Mouse (Mus musculus) right cerebral cortex, postnatal 10 days (tissue): ENCODE results near the gene Trim30a.
"Not testable (repeated sequence)": the region's sequence is repeated elsewhere in the genome, so short reads cannot be mapped to it uniquely, and the experiment has no call there.

ENCODE experiments used
- DNase-seq, 2 experiments: peaks; one replicate each; pipeline ENCODE4 v3.0.0; 2021; ENCODE audit warnings: low spot score in 2 of 2

Trim30a gene

DNA sequence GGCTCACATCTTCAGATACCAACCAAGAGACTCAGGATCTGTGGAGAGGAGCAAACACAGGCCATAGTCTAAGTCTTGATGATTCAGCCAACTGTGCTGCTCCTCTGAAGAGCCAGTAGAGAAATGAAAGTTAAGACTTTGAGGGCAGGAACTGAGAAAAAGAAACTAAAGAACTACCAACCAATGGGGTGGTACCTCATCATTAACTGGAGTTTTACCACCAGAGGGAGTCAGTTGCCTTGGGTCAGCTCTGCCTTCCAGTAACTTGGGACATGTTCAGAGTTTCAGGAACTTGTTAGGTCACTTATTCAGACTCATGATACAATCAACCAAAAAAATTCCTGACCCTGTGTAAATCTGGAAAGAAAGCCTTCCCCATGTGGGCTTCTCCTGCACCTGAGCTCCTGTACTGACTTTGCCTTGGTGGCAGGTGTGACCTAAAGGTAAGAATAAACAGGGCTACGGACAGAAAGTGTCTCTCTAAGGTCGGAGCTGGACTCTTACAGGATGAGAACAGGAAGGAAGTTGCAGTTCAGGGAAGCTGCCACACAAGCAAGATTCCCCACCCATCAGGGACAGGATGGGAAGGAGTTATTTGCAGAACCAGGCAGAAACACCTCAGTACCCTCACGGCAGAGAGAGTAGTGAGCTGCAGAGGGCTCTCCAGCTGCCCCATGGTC lies at the start of gene Trim30a:
Gene Trim30a, minus strand, starts transcription at position 129 of the 680 bp plus-strand sequence.
- DNase-seq = no peak

DNA sequence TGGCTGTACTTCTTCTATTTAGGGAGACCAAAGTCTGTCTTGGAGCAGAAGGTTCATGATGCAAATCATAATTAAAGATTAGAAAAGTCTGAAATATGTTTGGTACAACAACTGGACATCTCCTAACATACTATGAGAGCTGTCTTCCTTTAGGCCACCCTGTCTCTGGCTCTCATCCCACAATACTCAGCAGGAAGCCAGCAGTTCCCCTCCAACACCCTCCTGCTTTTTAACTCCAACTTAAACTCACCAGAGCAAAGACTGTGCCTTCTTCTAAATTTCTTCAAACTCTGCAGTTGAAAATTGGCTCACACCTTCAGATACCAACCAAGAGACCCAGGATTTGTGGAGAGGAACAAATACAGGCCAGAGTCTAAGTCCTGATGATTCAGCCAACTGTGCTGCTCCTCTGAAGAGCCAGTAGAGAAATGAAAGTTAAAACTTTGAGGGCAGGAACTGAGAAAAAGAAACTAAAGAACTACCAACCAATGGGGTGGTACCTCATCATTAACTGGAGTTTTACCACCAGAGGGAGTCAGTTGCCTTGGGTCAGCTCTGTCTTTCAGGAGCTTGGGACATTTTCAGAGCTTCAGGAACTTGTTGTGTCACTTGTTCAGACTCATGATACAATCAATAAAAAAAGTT lies 42.5 kb upstream of the Trim30a start, which contains the start of gene Trim30d:
Gene Trim30d, minus strand, starts transcription at position 429 of the 645 bp plus-strand sequence.
- not testable (repeated sequence) for DNase-seq

DNA sequence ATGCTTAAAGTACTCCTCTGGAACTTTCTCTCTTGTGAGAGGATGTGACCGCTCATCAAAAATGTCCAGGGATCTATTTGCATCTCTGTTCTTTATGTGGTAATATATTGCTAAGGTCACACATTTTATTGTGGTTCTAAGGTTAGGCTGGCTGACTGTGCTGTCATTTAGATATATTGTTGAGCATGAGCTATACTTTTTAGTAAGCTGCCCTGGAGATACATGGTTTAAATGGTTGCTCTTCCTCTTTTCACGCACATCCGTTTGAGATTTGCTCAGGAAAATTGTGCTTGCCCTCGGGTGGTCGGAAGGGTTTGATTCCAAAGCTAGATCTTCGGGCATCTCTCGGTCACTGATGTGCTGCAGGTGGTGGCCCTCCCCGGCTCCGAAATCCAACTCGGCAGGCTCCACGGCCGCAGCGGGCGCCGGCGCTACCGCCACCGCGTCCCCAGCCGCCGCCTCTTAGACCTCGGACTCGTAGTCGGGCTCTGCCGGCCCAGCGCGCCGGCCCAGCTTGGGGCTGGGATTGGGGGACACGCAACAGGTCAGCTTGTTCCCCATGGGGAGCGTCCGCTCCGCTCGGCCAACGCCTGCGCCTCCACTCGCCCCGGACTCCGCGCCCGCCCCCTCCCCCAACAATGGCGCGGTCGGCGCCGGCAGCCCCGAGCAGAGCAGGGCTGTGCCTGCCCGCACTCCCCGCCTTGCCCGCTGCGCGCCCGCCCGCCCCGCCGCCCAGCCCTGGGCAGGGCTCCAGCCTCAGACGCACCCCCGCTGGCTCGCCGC lies 36.8 kb upstream of the Trim30a start:
- no peak for DNase-seq

DNA sequence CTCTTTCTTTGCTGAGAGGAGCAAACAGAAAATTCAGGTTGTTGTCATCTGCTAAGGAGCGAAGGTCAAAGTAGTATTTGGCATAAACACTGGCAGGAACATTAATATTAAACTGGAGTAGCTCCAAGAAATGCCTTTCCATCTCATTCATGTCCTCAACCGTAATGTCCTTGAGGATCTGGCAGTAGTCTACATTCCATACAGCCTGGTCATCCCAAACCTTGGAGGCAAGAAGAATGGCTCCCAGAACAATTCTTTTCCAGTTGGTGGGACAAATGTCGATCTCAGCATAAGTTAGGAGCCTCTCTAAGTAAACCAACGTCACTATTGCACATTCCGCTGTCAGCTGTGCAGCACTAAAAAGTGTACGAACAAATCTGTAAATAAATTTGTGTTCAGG lies 36.2 kb upstream of the Trim30a start:
- not testable (repeated sequence) for DNase-seq

DNA sequence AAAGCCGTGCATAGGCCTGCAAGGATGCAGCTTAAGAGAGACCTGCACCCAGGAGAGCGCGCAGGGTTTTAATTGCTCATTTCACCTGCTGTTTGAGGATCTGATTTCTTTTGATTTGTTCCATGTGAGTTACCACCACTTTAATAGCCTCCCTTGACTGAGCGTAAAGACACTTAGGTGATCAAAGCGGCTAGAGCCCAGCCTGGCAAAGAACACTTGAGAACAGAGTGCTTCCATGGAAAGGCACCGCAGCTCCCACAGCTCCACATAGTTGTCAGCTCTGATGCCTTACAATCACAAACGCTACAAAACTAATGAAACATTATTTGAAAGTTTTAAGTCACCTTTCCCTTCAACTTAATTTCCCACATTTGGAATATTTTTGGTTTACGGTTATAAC lies 34.5 kb upstream of the Trim30a start:
- DNase-seq = not testable (repeated sequence)

DNA sequence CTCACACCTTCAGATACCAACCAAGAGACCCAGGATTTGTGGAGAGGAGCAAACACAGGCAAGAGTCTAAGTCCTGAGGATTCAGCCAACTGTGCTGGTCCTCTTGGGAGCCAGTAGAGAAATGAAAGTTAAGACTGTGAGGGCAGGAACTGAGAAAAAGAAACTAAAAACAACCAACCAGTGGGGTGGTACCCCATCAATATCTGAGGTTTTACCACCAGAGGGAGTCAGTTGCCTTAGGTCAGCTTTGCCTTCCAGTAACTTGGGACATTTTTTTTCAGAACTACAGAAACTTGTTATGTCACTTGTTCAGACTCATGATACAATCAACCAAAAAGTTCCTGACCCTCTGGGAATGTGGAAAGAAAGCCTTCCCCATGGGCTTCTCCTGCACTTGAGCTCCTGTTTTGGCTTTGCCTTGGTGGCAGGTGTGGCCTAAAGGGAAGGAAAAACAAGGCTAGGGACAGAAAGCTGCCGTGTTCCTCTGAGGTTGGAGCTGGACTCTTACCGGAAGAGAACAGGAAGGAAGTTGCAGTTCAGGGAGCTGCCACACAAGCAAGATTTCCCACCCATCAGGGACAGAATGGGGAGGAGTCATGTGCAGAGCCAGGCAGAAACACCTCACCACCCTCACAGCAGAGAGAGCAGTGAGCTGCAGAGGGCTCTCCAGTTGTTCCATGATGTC lies 18.9 kb downstream of the Trim30a start:
- no peak for DNase-seq

DNA sequence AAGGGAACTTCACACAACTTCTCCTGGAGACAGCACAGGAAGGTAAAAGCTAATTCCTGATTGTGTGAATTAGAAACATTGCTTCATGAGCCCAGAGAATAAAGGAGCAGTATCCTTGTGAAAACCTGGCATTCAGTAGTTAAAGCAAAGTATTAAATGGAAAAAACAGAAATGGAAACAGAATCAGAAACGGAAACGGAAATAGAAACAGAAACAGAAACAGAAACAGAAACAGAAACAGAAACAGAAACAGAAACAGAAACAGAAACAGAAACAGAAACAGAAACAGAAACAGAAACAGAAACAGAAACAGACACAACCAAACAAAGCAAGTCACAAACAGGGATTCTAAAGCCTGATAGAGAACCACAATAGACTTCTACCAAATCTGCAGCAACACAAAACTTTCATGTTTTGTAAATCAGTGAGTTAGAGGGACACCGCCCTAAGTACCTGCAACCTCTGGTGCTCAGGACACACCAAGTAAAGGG lies 60.5 kb downstream of the Trim30a start:
- no peak for DNase-seq

DNA sequence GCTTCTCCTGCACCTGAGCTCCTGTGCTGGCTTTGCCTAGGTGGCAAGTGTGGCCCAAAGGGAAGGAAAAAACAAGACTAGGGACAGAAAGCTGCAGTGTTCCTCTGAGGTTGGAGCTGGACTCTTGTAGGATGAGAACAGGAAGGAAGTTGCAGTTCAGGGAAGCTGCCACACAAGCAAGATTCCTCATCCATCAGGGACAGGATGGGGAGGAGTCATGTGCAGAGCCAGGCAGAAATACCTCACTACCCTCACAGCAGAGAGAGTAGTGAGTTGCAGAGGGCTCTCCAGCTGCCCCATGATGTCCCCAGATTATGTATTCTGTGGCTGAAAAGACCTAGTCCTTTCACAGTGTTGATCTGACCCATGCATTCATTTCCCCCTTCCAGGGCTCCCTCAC lies 63.9 kb downstream of the Trim30a start:
- DNase-seq = no peak

DNA sequence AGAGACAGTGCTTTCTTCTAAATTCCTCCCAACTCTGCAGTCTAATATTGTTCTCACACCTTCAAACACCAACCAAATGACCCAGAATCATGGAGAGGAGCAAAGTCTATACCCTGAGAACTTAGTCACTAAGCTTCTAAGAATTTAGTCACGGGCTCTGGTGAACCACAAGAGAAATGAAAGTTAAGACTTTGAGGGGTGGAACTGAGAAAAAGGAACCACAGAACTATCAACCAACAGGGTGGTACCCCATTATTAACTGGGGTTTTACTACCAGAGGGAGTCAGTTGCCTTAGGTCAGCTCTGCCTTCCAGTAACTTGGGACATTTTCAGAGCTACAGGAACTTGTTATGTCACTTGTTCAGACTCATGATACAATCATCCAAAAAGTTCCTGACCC lies 64.3 kb downstream of the Trim30a start, which contains the start of gene Trim30c:
Gene Trim30c, minus strand, starts transcription at position 140 of the 400 bp plus-strand sequence.
- DNase-seq = no peak

DNA sequence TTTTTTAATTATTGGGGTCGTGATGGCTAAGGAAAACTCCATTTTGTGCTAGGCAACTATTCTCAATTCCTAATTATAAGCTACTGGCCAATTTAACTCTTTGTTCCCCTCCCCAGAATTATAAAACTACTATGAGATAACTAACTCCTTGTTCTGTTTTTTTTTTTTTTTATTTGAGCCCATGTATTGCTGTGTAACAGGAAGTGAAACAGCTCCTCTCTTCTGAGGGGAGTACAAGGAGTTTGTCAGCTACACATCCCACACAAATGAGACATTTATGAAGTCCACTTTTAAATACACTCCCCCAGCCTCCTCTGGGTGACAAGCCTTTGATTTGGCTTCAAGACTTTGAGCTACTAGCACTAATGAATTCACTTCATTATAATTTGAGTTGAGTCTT lies 66.5 kb downstream of the Trim30a start:
- DNase-seq = no peak

DNA sequence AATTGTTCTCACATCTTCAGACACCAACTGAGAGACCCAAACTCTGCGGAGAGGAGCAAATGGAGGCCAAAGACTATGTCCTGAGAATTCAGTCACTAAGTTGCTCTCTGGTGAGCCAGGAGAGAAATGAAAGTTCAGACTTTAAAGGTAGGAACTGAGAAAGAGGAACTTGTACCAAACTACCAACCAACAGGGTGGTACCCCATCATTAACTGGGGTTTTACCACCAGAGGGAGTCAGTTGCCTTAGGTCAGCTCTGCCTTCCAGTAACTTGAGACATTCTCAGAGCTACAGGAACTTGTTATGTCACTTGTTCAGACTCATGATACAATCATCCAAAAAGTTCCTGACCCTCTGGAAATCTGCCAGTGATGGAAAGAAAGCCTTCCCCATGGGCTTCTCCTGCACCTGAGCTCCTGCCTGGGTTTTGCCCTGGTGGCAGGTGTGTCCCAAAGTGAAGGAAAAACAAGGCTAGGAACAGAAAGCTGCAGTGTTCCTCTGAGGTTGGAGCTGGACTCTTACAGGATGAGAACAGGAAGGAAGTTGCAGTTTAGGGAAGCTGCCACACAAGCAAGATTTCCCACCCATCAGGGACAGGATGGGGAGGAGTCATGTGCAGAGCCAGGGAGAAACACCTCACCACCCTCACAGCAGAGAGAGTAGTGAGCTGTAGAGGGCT lies 95.1 kb downstream of the Trim30a start, which contains the start of gene Trim30b:
Gene Trim30b, minus strand, starts transcription at position 149 of the 679 bp plus-strand sequence.
- DNase-seq = no peak

DNA sequence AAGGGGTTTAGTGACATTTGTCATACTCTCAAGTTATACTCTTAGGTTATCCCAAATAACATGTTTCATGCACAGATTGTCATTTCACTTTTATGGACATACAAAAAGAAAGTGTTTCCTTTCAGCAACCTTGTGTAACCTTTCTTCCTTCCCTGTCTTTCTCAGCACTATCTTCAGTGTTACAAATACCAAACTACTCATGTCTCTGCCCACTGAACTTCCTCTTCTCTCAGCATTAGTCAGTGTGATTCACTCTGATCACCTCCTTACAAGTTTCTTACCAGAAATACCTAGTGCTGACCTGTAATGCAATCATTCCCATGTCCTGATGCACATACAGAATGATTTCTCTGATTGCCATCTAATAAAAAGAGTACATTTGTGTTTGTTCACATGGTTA lies 98.7 kb downstream of the Trim30a start:
- DNase-seq = no peak
